Mouse (Mus musculus) hindbrain, embryonic 11.5 days (tissue): ENCODE measurements around the gene Btbd16. TPM values are rescaled to one million over a fixed set of nuclear protein-coding genes. Genes with fewer than 3 reads are reported as not detected.

Experiments
- ATAC-seq: fragments of 200-750 bp; cut with Nextera tagmentation; 2 replicates; pipeline ENCODE4 v1.8.0; 2017; ENCODE audit warnings: mild to moderate bottlenecking, moderate TSS enrichment, moderate library complexity; ENCODE audit not compliant: low FRiP score
- DNase-seq: peaks from one replicate; pipeline ENCODE4 v3.0.0-alpha.2; 2015; ENCODE audit warnings: low spot score
- H3K27ac ChIP-seq: fragments of 300-500 bp; sonication (generic); 2 replicates; pipeline ENCODE4 v1.5.1; 2014; ENCODE audit warnings: mild to moderate bottlenecking, low read depth, low read length
- H3K27me3 ChIP-seq: fragments of 300-500 bp; sonication (generic); 2 replicates; pipeline ENCODE4 v1.6.1; 2014; ENCODE audit warnings: mild to moderate bottlenecking, low read length, moderate library complexity, mixed read lengths; ENCODE audit not compliant: control insufficient read depth, insufficient read depth
- H3K36me3 ChIP-seq: fragments of 300-500 bp; sonication (generic); 2 replicates; pipeline ENCODE4 v1.6.1; 2014; ENCODE audit warnings: mild to moderate bottlenecking, low read length, moderate library complexity, mixed read lengths; ENCODE audit not compliant: control insufficient read depth, insufficient read depth
- H3K4me1 ChIP-seq: fragments of 300-500 bp; sonication (generic); replicated peaks from 2 replicates; pipeline ENCODE4 v1.6.1; 2014; ENCODE audit warnings: low read length, mixed read lengths; ENCODE audit not compliant: control insufficient read depth, insufficient read depth
- H3K4me2 ChIP-seq: fragments of 300-500 bp; sonication (generic); replicated peaks from 2 replicates; pipeline ENCODE4 v1.6.1; 2014; ENCODE audit warnings: mild to moderate bottlenecking, low read depth, low read length
- H3K4me3 ChIP-seq: fragments of 300-500 bp; sonication (generic); 2 replicates; pipeline ENCODE4 v1.5.1; 2014; ENCODE audit warnings: low read depth, low read length
- H3K9ac ChIP-seq: fragments of 300-500 bp; sonication (generic); 2 replicates; pipeline ENCODE4 v1.6.1; 2014; ENCODE audit warnings: low read depth, low read length
- H3K9me3 ChIP-seq: fragments of 300-500 bp; sonication (generic); 2 replicates; pipeline ENCODE4 v1.6.1; 2016; ENCODE audit warnings: low read length; ENCODE audit not compliant: control insufficient read depth
- WGBS: fragments of 180-500 bp; shearing (Covaris S2); extraction: QIAGEN DNeasy Blood & Tissue Kit; methylation state at CpG from one replicate; pipeline ENCODE4 v1.1.7; 2014; 5-methylcytosine and 5-hydroxymethylcytosine counted together
- polyA plus RNA-seq: library from polyadenylated mRNA; unstranded; fragments of >200 nt; fragmentation: Nextera tagmentation; extraction: Ambion mirVana; gene quantifications from 2 replicates; pipeline ENCODE4 v1.2.1, GENCODE M21; 2014

Btbd16 gene
- polyA plus RNA-seq, 1 experiment from 2014 or later, result not detected

GRCm38 (mm10) chr7:130741099-130741498 is 32.8 kb upstream of the Btbd16 start:
- DNase-seq, result no peak
- no peak overlapping the region for H3K27ac ChIP-seq
- WGBS, result 86% methylated on average over 4 of the region's 4 CpGs

GRCm38 (mm10) chr7:130743239-130744025 is 30.4 kb upstream of the Btbd16 start:
- 76% methylated on average over 9 of the region's 9 CpGs for WGBS
- Histone ChIP-seq H3K27ac (no peak overlapping the region), H3K36me3 (peaks cover 6% of the 10 kb centered on the region; the same call in 1 of the 2 replicates), H3K4me1 (no peaks in the 10 kb centered on the region), H3K9ac (no peak overlapping the region), H3K27me3 (no peaks in the 10 kb centered on the region), H3K9me3 (no peaks in the 10 kb centered on the region), H3K4me3 (no peak overlapping the region), H3K4me2 (no peak overlapping the region)
- ATAC-seq, result no peak
- DNase-seq, result no peak

More at GRCm38 (mm10) chr7:130741099-130741498, 32.8 kb upstream of the Btbd16 start:
- no peak overlapping the region for H3K4me3 ChIP-seq
- H3K9ac ChIP-seq, result no peak overlapping the region
- H3K4me2 ChIP-seq, result no peak overlapping the region
- H3K9me3 ChIP-seq, result no peaks in the 10 kb centered on the region
- no peaks in the 10 kb centered on the region for H3K27me3 ChIP-seq
- H3K36me3 ChIP-seq, result peaks cover 6% of the 10 kb centered on the region; the same call in 1 of the 2 replicates
- ATAC-seq, result no peak
- H3K4me1 ChIP-seq, result no peaks in the 10 kb centered on the region

- 89% methylated on average over 4 of the region's 4 CpGs for WGBS
- DNase-seq, result no peak
- peak overlapping the region; percentile 93; the same call in 1 of the 2 replicates for H3K27ac ChIP-seq
Observed at GRCm38 (mm10) chr7:130749165-130749564, 24.7 kb upstream of the Btbd16 start.

GRCm38 (mm10) chr7:130750752-130751490 is 22.9 kb upstream of the Btbd16 start:
- Histone ChIP-seq H3K9me3 (no peaks in the 10 kb centered on the region), H3K4me3 (no peak overlapping the region), H3K4me1 (peaks cover 14% of the 10 kb centered on the region), H3K27me3 (no peaks in the 10 kb centered on the region), H3K9ac (peak overlapping the region; percentile 47), H3K27ac (peak overlapping the region; percentile 93), H3K36me3 (no peaks in the 10 kb centered on the region), H3K4me2 (peak overlapping the region; percentile 23; the same call in 1 of the 2 replicates)
- DNase-seq (peak; percentile 84), ATAC-seq (peak; percentile 90)
- WGBS, result 33% methylated on average over 17 of the region's 17 CpGs

More at GRCm38 (mm10) chr7:130749165-130749564, 24.7 kb upstream of the Btbd16 start:
- peaks cover 14% of the 10 kb centered on the region for H3K4me1 ChIP-seq
- no peak for ATAC-seq
- H3K4me3 ChIP-seq, result no peak overlapping the region
- no peak overlapping the region for H3K4me2 ChIP-seq
- no peaks in the 10 kb centered on the region for H3K9me3 ChIP-seq
- no peak overlapping the region for H3K9ac ChIP-seq
- no peaks in the 10 kb centered on the region for H3K36me3 ChIP-seq
- no peaks in the 10 kb centered on the region for H3K27me3 ChIP-seq

- H3K36me3 ChIP-seq, result no peaks in the 10 kb centered on the region
- ATAC-seq, result no peak
- peaks cover 14% of the 10 kb centered on the region for H3K4me1 ChIP-seq
- H3K9me3 ChIP-seq, result no peaks in the 10 kb centered on the region
- H3K9ac ChIP-seq, result no peak overlapping the region; the same call in 1 of the 2 replicates
- no peak overlapping the region for H3K4me2 ChIP-seq
- H3K4me3 ChIP-seq, result no peak overlapping the region
- peak overlapping the region; percentile 93 for H3K27ac ChIP-seq
- peak; percentile 23 for DNase-seq
- H3K27me3 ChIP-seq, result no peaks in the 10 kb centered on the region
- 25% methylated on average over 8 of the region's 9 CpGs for WGBS
Observed at GRCm38 (mm10) chr7:130751678-130752077, 22.2 kb upstream of the Btbd16 start.

GRCm38 (mm10) chr7:130754790-130755189 is 19.1 kb upstream of the Btbd16 start:
- Histone ChIP-seq H3K4me1 (peaks cover 8% of the 10 kb centered on the region; the same call in 1 of the 2 replicates), H3K4me3 (no peak overlapping the region), H3K36me3 (0 out of 2 replicates have a peak, but pooled peaks cover 1% of the 10 kb centered on the region), H3K4me2 (no peak overlapping the region), H3K9me3 (no peaks in the 10 kb centered on the region), H3K27ac (0 out of 2 replicates have a peak overlapping the region, but pooled peaks have one; percentile 4), H3K9ac (no peak overlapping the region), H3K27me3 (no peaks in the 10 kb centered on the region)
- DNase-seq, result peak; percentile 35
- WGBS, result 94% methylated on average over 2 of the region's 2 CpGs
- ATAC-seq, result no peak

- no peak overlapping the region for H3K4me2 ChIP-seq
- DNase-seq (no peak), ATAC-seq (no peak)
- no peaks in the 10 kb centered on the region for H3K27me3 ChIP-seq
- 0 out of 2 replicates have a peak, but pooled peaks cover 7% of the 10 kb centered on the region for H3K36me3 ChIP-seq
- no peak overlapping the region for H3K9ac ChIP-seq
- 85% methylated on average over 7 of the region's 7 CpGs for WGBS
- H3K4me3 ChIP-seq, result no peak overlapping the region
- H3K9me3 ChIP-seq, result no peaks in the 10 kb centered on the region
- no peak overlapping the region for H3K27ac ChIP-seq
- H3K4me1 ChIP-seq, result no peaks in the 10 kb centered on the region
Observed at GRCm38 (mm10) chr7:130756343-130756835, 17.5 kb upstream of the Btbd16 start.

GRCm38 (mm10) chr7:130757326-130757865 is 16.5 kb upstream of the Btbd16 start:
- H3K36me3 ChIP-seq, result 0 out of 2 replicates have a peak, but pooled peaks cover 7% of the 10 kb centered on the region
- H3K9ac ChIP-seq, result no peak overlapping the region
- H3K27ac ChIP-seq, result no peak overlapping the region
- H3K27me3 ChIP-seq, result no peaks in the 10 kb centered on the region
- no peak overlapping the region for H3K4me2 ChIP-seq
- 87% methylated on average over 11 of the region's 11 CpGs for WGBS
- no peaks in the 10 kb centered on the region for H3K9me3 ChIP-seq
- no peak for DNase-seq
- no peak overlapping the region for H3K4me3 ChIP-seq
- no peaks in the 10 kb centered on the region for H3K4me1 ChIP-seq
- no peak for ATAC-seq
